Mouse (Mus musculus): ENCODE data around the gene Dtnbp1.

DNA sequence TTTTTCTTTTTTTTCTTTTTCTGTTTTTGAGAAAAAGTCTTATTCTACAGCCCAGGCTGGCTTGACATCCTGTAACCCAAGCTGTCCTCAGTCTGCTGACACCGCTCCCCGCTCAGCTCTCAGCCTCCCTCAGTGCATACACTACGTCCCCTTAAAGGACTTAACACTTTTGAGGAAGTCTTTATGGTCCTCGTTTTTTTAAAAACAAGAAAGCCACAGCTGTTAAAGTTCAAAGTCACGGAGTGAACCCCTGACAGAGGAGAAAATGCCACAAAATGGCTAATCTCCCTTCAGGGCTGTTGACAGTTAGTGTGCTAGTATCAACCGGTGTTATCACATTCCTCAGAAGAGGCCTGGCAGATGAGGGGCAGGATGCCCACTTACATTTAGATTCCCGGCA, 29.8 kb upstream of the Dtnbp1 start:
- no peak for TF ChIP-seq MAX (IDR thresholded peaks at IDR 0.05; ENCODE audit: low read depth)
- no peak for TF ChIP-seq POLR2A (IDR thresholded peaks at IDR 0.05; ENCODE audit: insufficient read length, low read depth)
- TF ChIP-seq CEBPB (IDR thresholded peaks at IDR 0.05; ENCODE audit: insufficient read depth, poor library complexity, severe bottlenecking): no peak
- no peak for TF ChIP-seq E2F4 (IDR thresholded peaks at IDR 0.05; ENCODE audit: insufficient read depth)
- no peak for TF ChIP-seq USF1 (IDR thresholded peaks at IDR 0.05; ENCODE audit: low read depth)
- no peak for TF ChIP-seq POLR2AphosphoS2 (IDR thresholded peaks at IDR 0.05; ENCODE audit: insufficient read length, low read depth)
- no peak for TF ChIP-seq REST (IDR thresholded peaks at IDR 0.05; ENCODE audit: insufficient read depth, insufficient read length)
- TF ChIP-seq TCF3 (IDR thresholded peaks at IDR 0.05; ENCODE audit: insufficient read length, low read depth): no peak
- no peak for TF ChIP-seq SRF (IDR thresholded peaks at IDR 0.05; ENCODE audit: control insufficient read depth, insufficient read length, low read depth)
- no peak for TF ChIP-seq MYOG (IDR thresholded peaks at IDR 0.05; ENCODE audit: control insufficient read depth in 1 of 3, insufficient read depth in 1 of 3, insufficient read length in 2 of 3, low read depth in 2 of 3)
- no peak for TF ChIP-seq MYOD1 (IDR thresholded peaks at IDR 0.05; ENCODE audit: control insufficient read depth in 1 of 3, insufficient read length in 2 of 3, low read depth in 2 of 3)
- TF ChIP-seq TCF12 (IDR thresholded peaks at IDR 0.05; ENCODE audit: insufficient read depth, poor library complexity, severe bottlenecking): no peak
